Mouse (Mus musculus) kidney, adult 2 months (tissue): ENCODE results near the gene Hist1h2bh. TPM values are rescaled to one million over a fixed set of nuclear protein-coding genes. Genes with fewer than 3 reads are reported as not detected.
"Not testable (repeated sequence)": the region's sequence is repeated elsewhere in the genome, so short reads cannot be mapped to it uniquely, and the experiment has no call there.

Experiments
- DNase-seq: peaks from one replicate; pipeline ENCODE4 v3.0.0; 2021
- H3K27ac ChIP-seq: fragments of 200-500 bp; 2 replicates; pipeline ENCODE4 v1.5.1; 2012; ENCODE audit warnings: low read depth, low read length, control low read depth, inconsistent platforms; ENCODE audit not compliant: insufficient read depth
- H3K27me3 ChIP-seq: fragments of 200-500 bp; replicated peaks from 2 replicates; pipeline ENCODE4 v1.6.1; 2012; ENCODE audit warnings: mild to moderate bottlenecking, moderate library complexity, low read length, inconsistent platforms; ENCODE audit not compliant: control insufficient read depth, insufficient read depth
- H3K36me3 ChIP-seq: fragments of 200-500 bp; 2 replicates; pipeline ENCODE4 v1.6.1; 2012; ENCODE audit warnings: mild to moderate bottlenecking, moderate library complexity, low read length, inconsistent platforms; ENCODE audit not compliant: control insufficient read depth, insufficient read depth
- H3K4me1 ChIP-seq: fragments of 200-500 bp; 2 replicates; pipeline ENCODE4 v1.6.1; 2011; ENCODE audit warnings: low read length; ENCODE audit not compliant: control insufficient read depth, insufficient read depth
- H3K4me3 ChIP-seq: fragments of 200-500 bp; 2 replicates; pipeline ENCODE4 v1.5.1; 2011; ENCODE audit warnings: mild to moderate bottlenecking, low read depth, low read length, control low read depth; ENCODE audit not compliant: insufficient read depth
- CTCF ChIP-seq: fragments of 200-500 bp; conservative IDR thresholded peaks from 2 replicates; pipeline ENCODE4 v1.5.1; 2011; ENCODE audit warnings: low read depth, mild to moderate bottlenecking, control low read depth, low read length, moderate library complexity, mixed read lengths; ENCODE audit not compliant: insufficient read depth, insufficient read length
- POLR2A ChIP-seq: fragments of 200-500 bp; IDR thresholded peaks from one replicate; pipeline ENCODE4 v1.6.1; 2011; ENCODE audit warnings: low read depth, low read length, control low read depth
- WGBS: fragments of 180-500 bp; shearing (Covaris S2); methylation state at CpG from one replicate; pipeline ENCODE4 v1.1.7; 2018; 5-methylcytosine and 5-hydroxymethylcytosine counted together
- polyA plus RNA-seq: library from polyadenylated mRNA; depleted of rRNA; stranded (reverse); fragments of >200 nt; gene quantifications from 2 replicates; pipeline ENCODE4 v1.2.3, GENCODE M21; 2012

Gene Hist1h2bh
- polyA plus RNA-seq, 1 experiment: 0.36 TPM

DNA sequence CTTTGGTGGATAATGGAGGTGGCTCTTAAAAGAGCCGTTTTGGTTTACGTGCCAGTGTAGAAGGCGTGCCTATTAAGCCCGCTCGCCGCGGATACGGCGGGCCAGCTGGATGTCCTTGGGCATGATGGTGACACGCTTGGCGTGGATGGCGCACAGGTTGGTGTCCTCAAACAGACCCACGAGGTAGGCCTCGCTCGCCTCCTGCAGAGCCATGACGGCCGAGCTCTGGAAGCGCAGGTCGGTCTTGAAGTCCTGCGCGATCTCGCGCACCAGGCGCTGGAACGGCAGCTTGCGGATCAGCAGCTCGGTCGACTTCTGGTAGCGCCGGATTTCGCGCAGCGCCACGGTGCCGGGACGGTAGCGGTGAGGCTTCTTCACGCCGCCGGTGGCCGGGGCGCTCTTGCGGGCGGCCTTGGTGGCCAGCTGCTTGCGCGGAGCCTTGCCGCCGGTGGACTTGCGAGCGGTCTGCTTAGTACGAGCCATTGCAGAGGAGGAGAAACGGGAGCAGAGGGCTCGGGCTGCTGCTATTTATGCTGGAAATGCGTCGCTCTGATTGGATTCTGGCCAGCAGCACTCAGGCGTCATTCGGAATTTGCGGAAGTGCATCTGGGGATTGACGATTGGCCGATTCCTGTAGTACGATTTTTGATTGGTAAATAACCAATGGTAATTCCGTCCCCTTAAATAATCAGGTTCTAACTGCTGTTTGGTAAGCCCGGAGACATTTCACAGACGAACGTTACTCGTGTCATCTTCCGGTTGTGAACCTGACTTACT is 18.9 kb upstream of the Hist1h2bh start, which contains the start of gene Hist1h3e:
Hist1h3e (minus strand) TSS at position 487 of the 777 bp plus-strand sequence.
- DNase-seq: peak; percentile 96
- Histone ChIP-seq H3K4me3 (peak within 1 kb of the TSS; percentile 69), H3K27ac (peak within 1 kb of the TSS; percentile 72)
- not testable (repeated sequence) for H3K27me3 ChIP-seq, H3K36me3 ChIP-seq, H3K4me1 ChIP-seq
- TF ChIP-seq POLR2A: peak; percentile 66
- under 1% methylated on average over 65 of the region's 67 CpGs for WGBS

DNA sequence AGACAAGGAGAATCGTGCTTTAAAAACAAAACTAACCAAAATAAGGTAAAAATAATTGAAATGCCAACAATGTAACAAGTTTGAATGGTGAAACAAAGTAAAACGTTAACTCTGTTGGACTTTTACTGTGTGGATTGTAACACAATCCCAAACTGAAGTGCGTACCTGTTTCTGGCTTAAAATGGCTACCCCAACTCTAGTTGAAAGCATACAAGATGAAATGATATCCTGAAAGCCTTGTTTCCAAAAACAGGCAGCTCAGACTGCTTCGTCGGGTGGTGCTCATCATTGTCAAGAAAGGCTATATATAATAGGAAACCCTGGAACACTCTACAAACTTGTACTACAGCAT is 18.3 kb upstream of the Hist1h2bh start:
- not testable (repeated sequence) for H3K4me1 ChIP-seq, DNase-seq, H3K27me3 ChIP-seq, H3K27ac ChIP-seq, H3K4me3 ChIP-seq, H3K36me3 ChIP-seq
- WGBS: 2% methylated on average over 2 of the region's 5 CpGs

DNA sequence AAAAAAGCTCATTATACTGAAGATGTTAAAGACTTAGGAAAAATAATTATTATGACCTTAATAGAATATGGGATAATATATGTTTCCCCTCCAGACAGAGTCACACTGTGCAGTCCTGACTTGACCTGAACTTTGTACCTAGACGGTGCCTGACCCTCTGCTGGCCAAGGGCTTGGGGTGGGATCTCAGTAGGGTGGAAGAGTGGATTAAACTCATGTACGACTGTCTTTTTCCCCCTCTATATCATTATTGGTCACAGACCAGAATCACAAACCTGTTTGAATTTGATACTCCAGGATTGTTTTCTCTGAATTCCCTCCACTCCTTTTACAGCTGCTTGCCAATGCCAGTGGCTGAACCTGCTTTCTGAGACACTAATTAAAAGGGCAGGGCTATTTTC is 17.5 kb upstream of the Hist1h2bh start:
- 26% methylated on average over 2 of the region's 2 CpGs for WGBS
- H3K27ac ChIP-seq, DNase-seq, H3K4me3 ChIP-seq, H3K4me1 ChIP-seq, H3K27me3 ChIP-seq, H3K36me3 ChIP-seq: not testable (repeated sequence)

DNA sequence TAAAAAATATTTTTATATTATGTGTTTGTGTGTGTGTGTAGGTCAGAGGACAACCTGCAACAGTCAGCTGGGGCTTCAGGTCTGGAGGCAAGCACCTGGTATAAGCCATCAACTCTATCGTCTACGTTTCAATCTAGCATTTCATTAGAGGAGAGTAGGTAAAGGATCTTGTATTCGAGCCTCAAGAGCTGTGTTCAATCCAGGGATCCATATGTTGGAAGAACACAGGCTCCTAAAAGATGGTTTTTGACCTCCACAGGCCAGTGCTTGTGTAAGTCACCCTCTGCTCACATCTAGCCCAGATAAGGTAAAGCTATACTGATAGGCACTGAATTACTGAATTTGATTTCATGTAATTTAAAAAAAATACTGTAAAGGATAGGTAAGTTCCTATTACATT is 13.7 kb upstream of the Hist1h2bh start:
- DNase-seq: no peak
- H3K4me3 ChIP-seq: no peak overlapping the region
- H3K4me1 ChIP-seq: no peaks in the 10 kb centered on the region
- 71% methylated on average over 3 of the region's 3 CpGs for WGBS
- no peaks in the 10 kb centered on the region for H3K36me3 ChIP-seq
- H3K27me3 ChIP-seq: no peaks in the 10 kb centered on the region
- no peak overlapping the region for H3K27ac ChIP-seq
- TF ChIP-seq CTCF: no peak
- TF ChIP-seq POLR2A: no peak

DNA sequence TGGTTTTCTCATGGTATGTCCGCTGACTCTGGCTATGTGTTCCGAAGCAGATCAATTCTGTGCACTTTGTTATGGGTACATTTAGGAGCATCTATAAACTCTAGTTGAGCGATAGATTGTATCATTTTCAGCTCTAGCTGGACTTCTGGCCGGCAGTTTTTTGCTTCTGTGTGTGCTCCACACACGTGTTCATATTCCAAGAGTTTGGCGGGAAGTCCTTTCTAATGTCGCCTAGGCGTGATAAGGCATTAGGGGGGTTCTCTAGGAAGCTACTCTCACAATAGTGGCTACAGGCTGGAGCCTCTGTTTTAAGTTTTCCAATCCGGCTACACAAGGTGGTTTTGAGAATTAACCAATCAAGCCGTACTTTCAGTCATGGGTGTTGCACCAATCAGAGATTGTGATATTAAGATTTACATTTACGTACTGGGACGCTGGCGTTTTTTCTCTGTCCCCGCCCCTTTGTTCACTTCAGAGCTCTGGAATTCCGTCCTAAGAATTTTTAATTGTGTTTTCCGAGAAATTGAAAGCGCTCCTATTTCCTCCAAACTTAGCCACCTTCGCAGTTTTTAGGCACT is 12.7 kb upstream of the Hist1h2bh start:
- Histone ChIP-seq H3K4me1 (no peaks in the 10 kb centered on the region), H3K4me3 (peak overlapping the region; percentile 52), H3K27me3 (no peaks in the 10 kb centered on the region), H3K36me3 (no peaks in the 10 kb centered on the region), H3K27ac (peak overlapping the region; percentile 84)
- TF ChIP-seq POLR2A: no peak
- no peak for TF ChIP-seq CTCF
- DNase-seq: peak; percentile 91
- under 1% methylated on average over 18 of the region's 18 CpGs for WGBS

DNA sequence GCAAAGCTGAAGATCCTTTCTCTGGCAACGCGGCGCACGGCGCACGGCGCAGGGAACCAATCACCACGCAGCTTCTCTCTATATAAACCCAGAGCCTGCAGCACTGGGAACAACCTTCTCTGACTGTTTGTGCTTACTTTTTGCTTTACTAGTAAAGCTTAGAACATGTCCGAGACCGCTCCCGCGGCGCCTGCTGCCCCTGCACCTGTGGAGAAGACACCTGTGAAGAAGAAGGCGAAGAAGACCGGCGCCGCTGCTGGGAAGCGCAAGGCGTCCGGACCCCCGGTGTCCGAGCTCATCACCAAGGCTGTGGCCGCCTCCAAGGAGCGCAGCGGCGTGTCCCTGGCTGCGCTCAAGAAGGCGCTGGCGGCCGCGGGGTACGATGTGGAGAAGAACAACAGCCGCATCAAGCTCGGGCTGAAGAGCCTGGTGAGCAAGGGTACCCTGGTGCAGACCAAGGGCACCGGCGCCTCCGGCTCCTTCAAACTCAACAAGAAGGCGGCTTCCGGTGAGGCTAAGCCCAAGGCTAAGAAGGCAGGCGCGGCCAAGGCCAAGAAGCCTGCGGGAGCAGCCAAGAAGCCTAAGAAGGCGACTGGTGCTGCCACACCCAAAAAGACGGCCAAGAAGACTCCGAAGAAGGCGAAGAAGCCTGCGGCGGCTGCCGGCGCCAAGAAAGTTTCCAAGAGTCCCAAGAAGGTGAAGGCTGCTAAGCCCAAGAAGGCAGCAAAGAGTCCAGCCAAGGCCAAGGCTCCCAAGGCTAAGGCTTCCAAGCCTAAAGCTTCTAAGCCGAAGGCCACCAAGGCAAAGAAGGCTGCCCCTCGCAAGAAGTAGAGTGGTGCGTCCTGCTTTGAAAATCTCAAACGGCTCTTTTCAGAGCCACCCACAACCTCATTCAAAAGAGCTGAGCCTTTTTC is 12.0 kb upstream of the Hist1h2bh start:
- peak overlapping the region; percentile 66; the same call in 1 of the 2 replicates for H3K27ac ChIP-seq
- under 1% methylated on average over 54 of the region's 54 CpGs for WGBS
- no peaks in the 10 kb centered on the region for H3K27me3 ChIP-seq
- TF ChIP-seq POLR2A (peak; percentile 15), CTCF (no peak)
- H3K4me3 ChIP-seq: peak overlapping the region; percentile 52
- no peaks in the 10 kb centered on the region for H3K36me3 ChIP-seq
- no peaks in the 10 kb centered on the region for H3K4me1 ChIP-seq
- DNase-seq: peak; percentile 73

DNA sequence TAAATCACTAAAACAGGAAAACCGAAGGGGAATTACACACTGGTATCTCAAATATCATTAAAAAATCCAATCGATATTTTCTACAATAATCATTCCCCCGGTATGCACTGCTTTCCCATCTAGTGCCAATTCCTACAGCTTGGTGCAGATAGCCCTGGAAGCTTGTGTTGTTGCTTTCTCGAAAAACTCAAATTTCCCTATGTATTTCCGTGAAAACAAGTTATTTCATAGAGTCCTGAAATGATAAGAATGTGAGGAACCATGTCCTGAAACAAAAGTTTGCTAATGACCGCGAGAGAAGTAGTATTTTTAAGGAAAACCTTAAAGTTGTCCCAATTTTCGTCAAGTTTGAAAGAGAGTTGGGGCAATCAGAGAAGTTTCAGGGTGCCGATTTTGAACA is 11.2 kb upstream of the Hist1h2bh start:
- no peaks in the 10 kb centered on the region for H3K27me3 ChIP-seq
- H3K4me3 ChIP-seq: peak overlapping the region; percentile 52; the same call in 1 of the 2 replicates
- TF ChIP-seq POLR2A (no peak), CTCF (no peak)
- no peaks in the 10 kb centered on the region for H3K4me1 ChIP-seq
- no peak overlapping the region for H3K27ac ChIP-seq
- DNase-seq: no peak
- H3K36me3 ChIP-seq: no peaks in the 10 kb centered on the region
- WGBS: 18% methylated on average over 9 of the region's 9 CpGs
